Mouse (Mus musculus) right cerebral cortex, postnatal 36 days (tissue): ENCODE data around the gene Cercam.
"Not testable (repeated sequence)": the region's sequence is repeated elsewhere in the genome, so short reads cannot be mapped to it uniquely, and the experiment has no call there.

ENCODE experiments used
- DNase-seq, 2 experiments: peaks; one replicate each; pipeline ENCODE4 v3.0.0; 2022; ENCODE audit warnings: low spot score in 2 of 2, mixed read lengths in 1 of 2

Cercam gene

DNA sequence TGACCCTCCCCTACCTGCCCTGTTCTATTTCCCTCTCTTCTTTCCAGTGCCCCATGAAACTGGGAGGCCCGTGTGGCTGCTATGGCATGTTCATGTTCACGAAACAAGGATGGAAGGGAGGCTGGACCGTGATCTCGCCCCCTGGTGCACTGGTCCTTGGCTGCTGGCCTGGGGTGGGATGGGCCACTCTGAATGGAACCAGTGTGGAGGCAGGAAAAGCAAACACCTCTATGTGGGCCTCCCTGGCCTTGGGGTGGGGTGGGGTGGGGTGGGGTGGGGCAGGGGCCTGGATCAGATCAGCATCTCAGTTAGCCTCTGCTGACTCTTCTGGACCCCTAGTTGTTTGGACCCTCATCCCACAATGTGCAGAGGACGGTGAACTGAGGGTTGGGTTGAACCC is 15.2 kb upstream of the Cercam start:
- DNase-seq = no peak

DNA sequence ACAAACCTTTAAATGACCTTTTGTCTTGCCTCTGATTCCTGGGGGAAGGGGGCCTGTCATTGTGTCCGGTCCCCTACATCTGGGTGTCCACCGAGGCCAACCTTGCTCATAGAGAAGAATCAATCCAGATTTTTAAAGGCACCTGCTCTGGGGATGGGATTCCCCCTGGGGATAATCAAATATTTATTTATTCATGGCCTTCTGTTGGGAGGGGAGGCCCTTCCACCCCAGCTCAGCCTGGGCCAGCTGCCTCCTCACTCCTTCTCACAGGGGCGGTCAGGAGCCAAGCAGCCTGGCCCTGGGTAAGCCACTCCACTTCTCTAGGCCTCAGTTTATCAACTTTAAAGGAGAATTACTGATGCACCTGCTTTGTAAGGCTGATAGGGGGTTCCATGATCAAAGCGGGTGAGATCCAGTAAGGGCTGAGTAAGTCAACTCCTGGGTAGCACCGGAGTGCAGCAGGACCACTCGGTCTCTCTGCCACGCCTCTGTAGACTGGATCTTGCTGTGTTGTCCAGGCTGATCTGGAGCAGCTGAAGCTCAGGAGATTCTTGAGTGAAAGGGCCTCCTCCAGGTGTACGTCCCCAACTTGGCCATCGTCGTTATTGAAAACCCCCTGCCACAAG is 13.3 kb upstream of the Cercam start:
- no peak for DNase-seq

DNA sequence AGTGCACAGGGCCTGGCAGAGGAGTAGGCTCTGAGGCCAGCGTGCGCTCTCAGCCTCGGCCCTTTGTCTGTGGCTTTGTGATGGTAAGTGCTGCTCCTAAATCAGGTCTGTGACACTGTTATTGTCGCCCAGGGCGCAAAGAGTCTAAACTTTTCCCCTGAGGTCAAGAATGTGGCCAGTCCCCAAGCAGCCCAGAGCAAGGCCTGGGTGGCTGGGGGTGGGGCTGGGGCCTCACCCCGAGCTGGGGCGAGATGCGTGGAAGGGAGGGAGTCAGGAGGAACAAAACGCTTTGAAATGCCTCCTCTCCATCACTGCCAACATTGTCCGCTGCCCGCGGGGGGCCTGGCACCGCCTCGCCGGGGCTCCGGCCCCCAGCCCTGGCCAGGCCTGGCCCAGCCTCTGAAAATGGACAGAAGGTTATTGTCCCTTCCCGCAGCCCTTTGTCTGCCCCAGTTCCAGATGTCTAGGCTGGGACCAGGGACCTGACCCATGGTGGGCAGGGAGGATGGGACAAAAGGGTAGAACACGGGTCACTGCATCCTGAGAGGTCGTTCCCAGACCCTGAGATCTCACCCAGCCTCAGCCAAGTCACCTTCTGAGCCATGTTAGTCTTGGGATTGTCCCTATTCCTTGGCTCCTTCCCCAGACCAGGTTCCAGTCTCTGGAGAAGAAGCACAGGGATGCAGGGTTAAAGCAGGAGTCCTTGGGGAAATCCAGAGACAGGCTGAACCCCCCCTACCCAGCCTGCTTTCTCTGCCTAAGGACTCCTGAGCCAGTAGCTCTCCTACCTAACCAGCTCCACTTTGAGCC is 12.3 kb upstream of the Cercam start:
- DNase-seq = no peak

DNA sequence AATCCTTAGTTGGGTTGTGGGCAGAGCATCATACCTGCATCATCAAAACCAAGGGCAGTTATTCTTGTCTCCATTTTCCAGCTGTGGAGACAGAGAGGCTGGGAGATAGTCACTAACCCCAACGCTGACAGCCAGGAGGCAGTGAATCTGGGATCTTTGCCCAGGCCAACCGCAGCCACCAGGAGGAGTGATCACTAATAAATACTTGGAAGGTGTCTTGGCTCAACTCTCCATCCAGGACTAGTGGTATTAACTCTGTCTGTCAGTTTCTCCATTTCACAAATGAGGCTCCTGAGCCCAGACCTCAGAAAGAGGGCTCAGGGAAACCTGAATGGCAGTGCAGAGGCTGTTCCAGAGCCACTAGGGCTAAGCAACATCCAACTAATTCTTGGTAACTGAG is 11.6 kb upstream of the Cercam start:
- no peak for DNase-seq

DNA sequence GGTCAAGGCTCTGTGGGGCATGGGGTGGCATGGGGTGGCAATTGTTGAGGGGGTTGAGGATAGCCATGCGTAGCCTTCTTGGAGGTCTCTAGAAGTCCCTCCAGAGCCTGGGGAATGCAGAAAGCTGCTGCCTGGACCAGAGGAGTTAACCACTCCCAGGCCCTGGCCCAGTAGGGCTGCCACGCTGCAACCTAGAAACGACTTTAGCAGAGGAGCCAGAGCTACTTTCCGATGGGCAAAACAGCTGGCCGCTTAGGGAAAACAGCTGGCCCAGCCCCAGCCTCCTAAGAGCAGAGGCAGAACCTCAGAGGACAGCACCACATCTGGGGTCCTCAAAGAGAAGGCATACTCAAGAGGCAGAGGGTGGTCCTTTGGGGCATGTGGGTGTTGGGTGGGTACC is 11.0 kb upstream of the Cercam start:
- no peak for DNase-seq

DNA sequence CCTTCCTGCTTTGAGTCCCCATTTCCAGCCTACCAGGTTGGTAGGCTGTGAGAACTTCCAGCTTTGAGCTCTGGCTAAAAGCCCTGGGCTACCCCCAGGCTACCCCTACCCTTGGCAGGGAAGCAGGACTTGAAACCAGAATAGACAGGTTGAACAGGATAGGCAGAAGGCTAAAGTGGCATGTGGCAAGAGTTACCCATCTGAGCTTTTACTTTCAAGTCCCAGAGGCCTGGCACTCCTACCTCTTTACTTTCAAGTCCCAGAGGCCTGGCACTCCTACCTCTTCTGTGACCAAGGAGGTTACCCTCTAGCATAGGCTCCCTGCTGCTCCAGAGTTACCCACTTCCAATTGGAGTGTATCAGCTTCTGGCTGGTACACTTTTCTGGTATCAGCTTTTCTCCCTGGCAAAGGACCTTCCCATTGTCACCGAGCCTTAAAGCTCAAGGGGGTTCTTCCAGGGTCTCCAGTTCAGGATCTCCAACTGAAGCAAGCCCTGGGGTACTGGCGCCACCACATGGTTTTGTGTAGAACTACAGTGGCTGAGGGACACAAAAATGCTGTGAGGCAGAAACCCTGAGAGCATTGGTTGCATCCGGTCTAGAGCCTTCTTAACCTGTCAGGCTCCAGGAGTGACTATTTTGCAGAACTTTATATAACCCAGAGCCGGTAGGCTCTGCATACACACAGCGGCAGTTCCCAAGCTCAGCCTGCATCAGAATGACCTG is 10.1 kb upstream of the Cercam start:
- no peak for DNase-seq

DNA sequence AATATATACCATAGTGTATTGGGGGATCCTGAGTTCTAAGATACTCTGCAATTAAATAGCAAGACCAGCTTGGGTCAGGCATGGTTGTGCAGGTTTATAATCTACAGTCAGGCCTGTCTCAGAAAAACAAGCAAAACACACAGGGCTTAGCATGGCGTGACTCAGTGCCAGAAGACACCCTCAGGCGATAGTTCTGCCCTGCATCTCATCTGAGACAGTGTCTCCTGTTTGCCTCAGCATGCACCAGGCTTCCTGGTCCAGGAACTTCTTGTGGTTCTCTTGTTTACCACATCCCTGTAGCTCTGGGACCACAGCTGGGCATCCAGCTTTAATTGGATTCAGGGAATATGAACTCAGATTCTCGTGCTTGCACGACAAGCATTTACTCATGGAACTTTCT is 3.8 kb upstream of the Cercam start:
- DNase-seq = no peak

DNA sequence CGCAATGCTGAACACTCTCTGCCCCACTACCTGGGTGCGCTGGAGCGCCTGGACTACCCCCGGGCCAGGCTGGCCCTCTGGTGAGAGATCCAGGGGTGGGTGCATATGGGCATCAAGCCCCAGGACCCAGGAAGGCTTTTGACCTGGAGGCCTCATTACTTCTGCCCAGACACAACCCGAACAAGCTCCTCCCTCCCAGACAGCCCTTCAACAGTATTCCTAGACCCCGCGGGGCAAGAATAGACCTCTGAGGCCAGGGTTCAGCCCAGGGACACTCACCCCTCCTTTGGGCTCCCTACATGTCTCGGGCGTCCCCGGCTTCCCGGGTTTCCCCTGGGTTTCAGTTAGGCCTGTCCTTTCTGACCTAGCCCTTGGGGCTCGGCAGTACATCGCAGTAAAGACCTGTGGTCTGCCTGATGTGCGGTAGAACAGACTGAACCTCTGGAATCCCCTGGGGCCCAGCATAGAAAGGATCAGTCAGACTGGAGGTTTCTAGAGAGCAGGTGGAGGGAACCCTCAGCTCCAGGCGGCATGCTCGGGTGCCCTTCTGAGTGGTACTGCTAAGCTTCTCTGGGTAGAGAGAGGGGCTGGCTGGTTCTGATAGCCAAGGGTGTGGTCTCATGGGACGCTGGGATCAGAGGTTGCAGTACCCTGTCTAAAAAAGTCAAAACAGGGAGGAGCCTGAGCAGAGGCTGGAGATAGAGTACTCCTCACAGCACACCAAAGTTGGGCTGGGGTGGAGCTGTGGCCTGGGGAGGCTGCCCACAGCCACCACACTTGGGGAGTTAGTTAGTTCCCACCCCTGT is 885 bp downstream of the Cercam start:
- DNase-seq = no peak

DNA sequence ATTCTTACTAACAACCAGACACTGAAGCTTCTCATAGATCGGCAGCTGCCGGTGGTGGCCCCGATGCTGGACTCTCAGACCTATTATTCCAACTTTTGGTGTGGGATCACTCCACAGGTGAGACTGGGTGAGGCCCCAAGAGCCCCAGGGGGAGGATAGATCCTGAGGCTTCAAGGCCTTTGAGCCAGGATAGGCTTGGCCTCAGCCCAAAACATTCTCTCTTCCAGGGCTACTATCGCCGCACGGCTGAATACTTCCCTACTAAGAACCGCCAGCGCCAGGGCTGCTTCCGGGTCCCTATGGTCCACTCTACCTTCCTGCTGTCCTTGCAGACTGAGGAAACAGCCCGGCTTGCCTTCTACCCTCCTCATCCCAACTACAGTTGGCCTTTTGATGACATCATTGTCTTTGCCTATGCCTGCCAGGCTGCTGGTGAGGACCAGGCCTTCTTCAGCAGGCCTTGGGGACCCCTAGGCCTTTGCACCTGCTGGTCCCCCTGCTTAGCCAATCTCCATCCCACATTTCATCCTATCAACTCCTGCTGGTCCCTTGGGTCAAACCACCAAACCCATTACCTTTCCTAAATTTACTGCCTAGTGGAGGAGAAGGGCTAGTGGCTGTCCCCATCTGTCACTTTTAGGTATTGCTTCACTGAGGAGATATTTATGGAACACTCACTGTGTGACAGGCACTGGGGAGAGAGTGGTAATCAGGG is 3.8 kb downstream of the Cercam start:
- DNase-seq = no peak

DNA sequence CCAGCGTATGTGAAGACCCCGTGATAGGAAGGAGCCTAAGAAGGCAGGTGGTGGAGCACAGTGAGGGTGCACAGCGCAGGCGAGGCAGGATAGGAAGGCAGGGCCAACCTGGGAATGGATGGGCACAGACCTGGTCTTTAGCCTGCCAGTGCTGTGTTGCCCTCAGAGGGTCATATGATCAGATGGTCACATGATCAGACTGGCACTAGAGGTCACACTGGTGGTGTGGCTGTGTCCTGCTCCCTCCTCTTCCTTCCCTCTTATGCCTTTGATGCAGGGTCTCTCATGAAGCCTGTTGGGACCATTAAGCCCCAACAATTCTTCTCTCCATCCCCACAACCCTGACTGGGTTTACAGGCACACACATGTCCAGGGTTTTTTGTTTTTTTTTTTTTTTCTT is 4.8 kb downstream of the Cercam start:
- DNase-seq = no peak

DNA sequence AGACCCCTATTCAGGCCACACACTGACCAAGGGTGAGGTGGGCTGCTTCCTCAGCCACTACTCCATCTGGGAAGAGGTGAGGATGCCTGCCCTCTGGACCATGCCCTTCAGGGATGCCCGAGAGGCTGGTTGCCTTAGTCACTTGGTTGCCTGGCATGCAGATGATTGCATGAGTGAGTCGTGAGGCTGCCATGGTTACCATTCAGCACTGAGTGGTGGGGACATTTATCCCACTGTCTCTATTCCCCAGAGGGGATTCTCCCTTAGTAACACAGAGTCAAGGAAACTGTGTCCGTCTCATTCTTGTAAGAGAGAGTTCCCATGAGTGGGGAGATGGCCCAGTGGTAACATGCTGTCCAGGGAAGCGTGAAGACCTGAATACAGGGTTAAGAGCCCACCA is 9.1 kb downstream of the Cercam start:
- no peak for DNase-seq

DNA sequence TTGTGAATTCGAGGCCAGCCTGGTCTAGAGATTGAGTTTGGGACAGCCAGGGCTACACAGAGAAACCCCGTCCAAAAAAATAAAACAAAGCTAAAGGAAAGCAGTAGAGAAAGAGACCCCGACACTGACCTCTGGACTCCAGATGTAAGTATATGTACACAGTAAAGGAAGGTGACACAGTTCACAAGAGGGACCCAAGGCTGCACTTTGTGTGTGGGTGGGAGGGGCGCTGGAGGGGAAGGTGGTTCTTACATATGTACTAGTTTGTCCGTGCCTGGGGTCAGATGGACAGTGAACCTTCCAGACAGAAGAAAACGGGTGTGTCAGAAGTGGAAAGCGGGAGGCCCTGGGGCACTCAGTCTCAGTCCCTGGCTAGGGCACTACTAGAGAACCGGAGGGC is 10.2 kb downstream of the Cercam start:
- no peak for DNase-seq

DNA sequence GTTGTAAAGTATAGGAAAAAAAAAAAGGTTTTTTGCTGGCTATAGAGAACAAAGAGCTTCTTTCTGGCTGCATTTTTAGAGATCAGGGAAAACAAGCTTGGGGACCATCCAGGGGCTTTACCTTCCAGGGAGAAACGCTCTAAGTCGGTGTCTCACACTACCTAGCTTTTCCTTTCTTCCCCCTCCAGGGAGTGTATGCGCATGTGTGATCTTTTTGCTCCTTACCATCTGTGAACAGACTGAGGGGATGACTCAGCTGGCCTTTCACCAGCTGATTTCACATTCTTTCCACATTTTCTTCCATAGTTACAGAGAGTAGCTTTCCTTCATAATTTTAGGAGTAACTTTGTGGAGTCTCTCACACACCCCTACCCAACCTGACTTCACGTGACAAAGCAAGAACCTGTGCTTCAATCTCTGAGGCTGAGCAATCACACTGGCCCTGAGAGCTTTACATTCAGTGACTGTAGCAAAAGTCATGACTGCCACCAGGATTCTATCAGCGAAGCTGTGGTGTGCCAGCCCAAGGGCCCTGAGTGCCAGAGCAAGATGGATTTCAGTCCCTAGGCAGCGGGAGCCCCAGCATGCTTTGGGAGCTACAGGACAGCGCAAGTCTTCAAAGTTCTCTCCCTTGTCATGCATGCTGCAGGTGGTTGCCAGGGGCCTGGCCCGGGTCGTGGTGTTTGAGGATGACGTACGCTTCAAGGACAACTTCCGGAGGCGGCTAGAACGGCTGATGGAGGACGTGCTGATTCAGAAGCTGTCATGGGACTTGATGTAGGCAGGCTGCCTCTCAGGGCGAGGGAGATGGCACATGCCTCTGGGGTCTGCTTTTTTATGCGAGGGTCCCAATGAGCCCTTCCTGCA is 11.2 kb downstream of the Cercam start:
- DNase-seq = peak in 1 of 2 experiments; percentile 30

DNA sequence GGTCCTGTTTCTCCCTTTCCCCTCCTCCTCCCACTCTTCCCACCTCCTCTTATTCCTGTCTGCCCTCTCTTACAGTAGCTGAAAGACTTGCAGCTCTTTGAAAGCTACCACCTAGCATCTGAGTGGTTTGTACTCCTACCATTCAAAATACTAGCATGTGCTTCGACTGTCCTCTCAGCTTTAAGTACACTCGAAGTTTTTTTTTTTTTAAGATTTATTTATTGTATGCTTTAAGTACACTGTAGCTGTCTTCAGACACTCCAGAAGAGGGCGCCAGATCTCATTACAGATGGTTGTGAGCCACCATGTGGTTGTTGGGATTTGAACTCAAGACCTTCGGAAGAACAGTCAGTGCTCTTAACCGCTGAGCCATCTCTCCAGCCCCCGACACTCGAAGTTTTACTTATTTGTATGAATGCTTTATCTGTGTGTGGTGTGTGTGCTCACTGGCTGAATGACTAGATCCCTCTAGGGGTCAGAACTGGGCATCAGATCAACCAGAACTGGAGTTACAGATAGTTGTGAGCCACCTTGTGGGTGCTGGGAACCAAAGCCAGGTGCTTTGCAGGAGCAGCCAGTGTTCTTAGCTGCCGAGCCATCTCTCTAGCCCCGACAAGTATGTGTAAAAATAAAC is 17.8 kb downstream of the Cercam start:
- DNase-seq = not testable (repeated sequence)

DNA sequence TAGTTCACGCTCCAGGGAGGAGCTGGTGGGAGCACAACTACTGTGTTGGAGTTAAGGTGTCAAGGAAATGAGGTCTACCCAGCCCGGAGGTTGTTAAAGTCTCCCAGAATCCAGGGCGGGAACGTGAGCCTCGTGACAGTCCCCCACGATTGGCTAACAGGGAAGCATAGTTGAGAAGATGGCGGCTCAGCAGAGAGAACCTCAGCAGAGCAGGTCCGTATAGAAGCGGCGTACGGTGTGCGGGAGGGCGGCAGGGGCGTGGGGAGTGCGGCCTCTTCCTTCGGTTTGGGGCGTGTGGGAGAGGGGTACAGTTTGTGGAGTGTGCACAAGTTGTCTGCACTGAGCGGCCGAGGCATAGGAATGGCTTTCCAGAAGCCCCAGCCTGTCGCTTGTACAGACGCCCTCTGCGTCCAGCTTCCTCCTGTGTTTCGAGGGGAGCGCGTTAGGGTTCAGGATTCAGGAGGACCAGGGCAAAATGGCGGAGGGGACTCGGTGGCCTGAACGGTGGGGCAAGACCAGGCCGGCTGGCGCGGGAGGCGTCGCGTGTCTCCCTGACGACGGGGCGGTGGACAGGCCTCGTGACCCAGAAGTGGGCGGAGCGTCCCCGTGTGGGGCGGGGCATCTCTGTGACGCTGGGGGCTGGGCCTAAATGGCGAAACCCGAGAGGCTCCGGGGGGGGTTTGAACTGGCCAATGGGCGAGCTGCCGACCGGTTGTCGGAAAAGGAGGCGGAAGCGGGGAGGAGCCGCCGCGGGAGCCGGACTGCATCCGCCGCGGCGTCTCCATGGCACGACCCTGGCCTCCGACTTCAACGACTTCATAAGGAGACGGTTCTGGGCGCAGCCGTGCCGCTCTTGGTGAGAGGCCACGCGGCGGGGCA is 20.3 kb downstream of the Cercam start, which contains the start of gene Odf2:
Gene Odf2 (plus strand): TSS at position 156 of the 879 bp plus-strand sequence.
- peak; percentile 98 to 99 for DNase-seq

DNA sequence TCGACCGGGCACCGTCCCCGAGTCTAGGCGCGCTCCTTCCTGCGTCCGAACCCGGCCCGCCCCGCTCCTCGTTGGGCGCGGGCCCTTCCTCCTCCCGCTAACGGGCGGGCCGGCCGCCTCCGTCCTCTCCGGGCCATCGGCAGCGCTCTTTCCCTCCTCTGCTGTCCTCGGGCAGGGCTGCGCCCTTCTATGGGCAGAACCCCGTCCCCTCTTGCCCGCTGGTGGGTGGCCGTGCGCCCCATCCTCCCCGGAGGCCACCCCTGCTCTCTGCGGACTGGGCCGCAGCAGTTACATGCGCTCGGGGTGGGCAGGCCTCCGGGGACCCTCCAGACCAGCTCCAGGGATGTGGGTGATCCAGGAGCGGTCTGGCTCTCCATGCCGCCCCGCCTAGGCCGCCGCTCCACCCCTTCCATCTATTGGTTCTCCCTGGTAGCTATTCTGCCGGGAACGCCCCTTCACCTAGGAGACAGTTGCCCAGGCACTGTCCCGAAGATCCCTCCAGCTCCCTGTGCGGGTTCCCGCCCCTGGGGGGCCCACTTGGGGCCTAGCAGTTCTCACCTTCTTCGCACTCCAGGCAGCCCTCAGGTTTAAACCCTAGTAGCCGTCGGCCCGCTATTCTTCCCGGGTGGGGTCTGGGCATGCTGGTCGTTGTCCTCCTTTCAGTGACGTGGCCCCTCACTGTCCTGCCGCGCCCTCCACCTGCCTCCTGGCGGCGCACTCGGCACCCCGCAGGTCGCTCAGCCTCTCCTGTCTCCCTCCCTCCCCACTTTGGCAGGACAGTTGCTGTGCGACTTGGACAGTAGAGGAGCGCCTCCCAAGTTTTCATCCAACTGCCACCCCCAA is 21.2 kb downstream of the Cercam start:
- DNase-seq = peak; percentile 79 to 81

DNA sequence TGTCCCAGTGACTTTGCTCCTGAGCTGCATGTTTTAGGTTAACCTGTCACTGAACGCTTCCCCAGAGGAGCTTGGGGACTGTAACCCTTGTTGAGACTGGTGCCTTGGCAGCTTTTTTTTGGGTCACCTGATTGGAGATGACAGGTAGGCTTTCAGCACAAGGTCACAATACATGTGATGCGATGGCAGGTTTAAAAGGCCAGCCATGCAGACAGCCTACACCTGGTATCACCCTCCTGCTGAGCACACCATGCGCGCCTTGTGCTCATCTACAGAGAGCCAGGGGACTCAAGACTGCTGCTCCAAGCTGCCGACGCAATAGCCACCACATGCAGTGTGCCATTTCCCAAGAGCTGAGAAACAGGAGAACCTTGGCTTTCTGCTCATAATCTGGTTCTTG is 22.8 kb downstream of the Cercam start:
- DNase-seq = no peak

DNA sequence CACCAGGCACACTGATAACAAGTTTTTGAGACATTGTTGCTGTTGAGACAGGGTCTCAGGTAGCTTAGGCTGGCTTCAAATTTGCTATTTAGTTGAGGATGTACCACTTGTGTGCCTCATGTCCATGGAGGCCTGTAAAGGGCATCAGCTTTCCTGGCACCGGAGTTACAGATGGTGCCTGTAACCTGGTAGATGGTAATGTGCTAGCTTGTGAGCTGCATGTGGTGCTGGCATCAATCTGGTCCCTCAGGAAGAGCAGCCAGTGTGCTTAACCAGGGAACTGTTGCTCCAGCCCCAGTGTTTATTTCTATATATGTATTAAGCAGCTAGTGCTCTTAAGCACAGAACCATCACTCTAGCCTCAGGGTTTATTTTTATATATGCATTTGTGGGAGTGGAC is 27.1 kb downstream of the Cercam start:
- DNase-seq = no peak
